Mouse (Mus musculus) liver, postnatal 0 days (tissue): ENCODE results near the gene Gm20696.

Source experiments
- CTCF ChIP-seq: sonication (generic); IDR thresholded peaks from 2 replicates; pipeline ENCODE4 v1.5.1; 2016; ENCODE audit warnings: antibody characterized with exemption, low read depth
- EP300 ChIP-seq: IDR thresholded peaks from 2 replicates; pipeline ENCODE4 v1.6.1; 2016; ENCODE audit warnings: antibody characterized with exemption, low read depth, mild to moderate bottlenecking

GRCm38 (mm10) chr6:99502314-99502713, 164.3 kb downstream of the Gm20696 start:
- 0 out of 2 replicates have a peak, but pooled peaks have one; percentile 9 for TF ChIP-seq CTCF
- TF ChIP-seq EP300: no peak
